Mouse (Mus musculus) kidney, embryonic 14.5 days (tissue): ENCODE measurements around the gene Pibf1. TPM values are rescaled to one million over a fixed set of nuclear protein-coding genes. Genes with fewer than 3 reads are reported as not detected.

Source experiments
- ATAC-seq: fragments of 200-750 bp; cut with Nextera tagmentation; 2 replicates; pipeline ENCODE4 v1.8.0; 2017; ENCODE audit warnings: moderate number of reproducible peaks, mild to moderate bottlenecking, moderate TSS enrichment, moderate library complexity; ENCODE audit not compliant: low FRiP score, low TSS enrichment
- H3K27ac ChIP-seq: fragments of 300-500 bp; sonication (generic); 2 replicates; pipeline ENCODE4 v1.5.1; 2014; ENCODE audit warnings: low read depth, mild to moderate bottlenecking, low read length, moderate library complexity, mixed read lengths
- H3K27me3 ChIP-seq: fragments of 300-500 bp; sonication (generic); 2 replicates; pipeline ENCODE4 v1.6.1; 2014; ENCODE audit warnings: mild to moderate bottlenecking, low read length; ENCODE audit not compliant: control insufficient read depth, insufficient read depth
- H3K36me3 ChIP-seq: fragments of 300-500 bp; sonication (generic); 2 replicates; pipeline ENCODE4 v1.6.1; 2014; ENCODE audit warnings: low read length, mixed read lengths; ENCODE audit not compliant: control insufficient read depth, insufficient read depth
- H3K4me1 ChIP-seq: fragments of 300-500 bp; sonication (generic); 2 replicates; pipeline ENCODE4 v1.6.1; 2014; ENCODE audit warnings: low read length, mixed read lengths; ENCODE audit not compliant: control insufficient read depth, insufficient read depth
- H3K4me2 ChIP-seq: fragments of 300-500 bp; sonication (generic); replicated peaks from 2 replicates; pipeline ENCODE4 v1.6.1; 2014; ENCODE audit warnings: low read depth, mild to moderate bottlenecking, low read length
- H3K4me3 ChIP-seq: fragments of 300-500 bp; sonication (generic); 2 replicates; pipeline ENCODE4 v1.5.1; 2014; ENCODE audit warnings: mild to moderate bottlenecking, low read length
- H3K9ac ChIP-seq: fragments of 300-500 bp; sonication (generic); 2 replicates; pipeline ENCODE4 v1.6.1; 2014; ENCODE audit warnings: low read depth, mild to moderate bottlenecking, low read length, moderate library complexity
- H3K9me3 ChIP-seq: fragments of 300-500 bp; sonication (generic); 2 replicates; pipeline ENCODE4 v1.6.1; 2016; ENCODE audit warnings: low read length; ENCODE audit not compliant: control insufficient read depth
- WGBS: fragments of 180-500 bp; shearing (Covaris S2); extraction: QIAGEN DNeasy Blood & Tissue Kit; methylation state at CpG from one replicate; pipeline ENCODE4 v1.1.7; 2014; 5-methylcytosine and 5-hydroxymethylcytosine counted together
- polyA plus RNA-seq: library from polyadenylated mRNA; unstranded; fragments of >200 nt; fragmentation: Nextera tagmentation; extraction: Ambion mirVana; gene quantifications from 2 replicates; pipeline ENCODE4 v1.2.1, GENCODE M21; 2014

The Pibf1 gene
- polyA plus RNA-seq, 1 experiment from 2014 or later, result 24.9 TPM

DNA sequence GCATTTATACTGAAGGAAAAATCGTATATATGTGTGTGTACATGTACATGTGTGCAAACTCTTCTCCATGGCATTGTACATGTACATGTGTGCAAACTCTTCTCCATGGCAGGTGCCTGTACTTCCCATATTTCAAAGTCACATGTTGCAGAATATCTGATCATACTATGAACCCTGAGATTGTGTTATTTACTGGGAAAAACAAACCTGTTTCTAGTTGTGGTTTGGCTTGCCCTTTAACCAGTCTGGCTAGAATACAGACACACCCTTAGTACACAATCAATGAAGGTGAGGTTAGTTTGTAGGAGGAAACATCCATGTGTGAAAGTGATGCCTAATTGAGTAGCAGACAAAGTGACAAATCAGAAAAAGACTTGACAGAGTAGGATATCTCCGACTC lies 29.8 kb downstream of the Pibf1 start:
- H3K9me3 ChIP-seq, result no peaks in the 10 kb centered on the region
- H3K4me2 ChIP-seq, result no peak overlapping the region
- ATAC-seq, result no peak
- 89% methylated on average over 2 of the region's 2 CpGs for WGBS
- no peak overlapping the region for H3K27ac ChIP-seq
- H3K4me1 ChIP-seq, result no peaks in the 10 kb centered on the region
- H3K4me3 ChIP-seq, result no peak overlapping the region
- H3K9ac ChIP-seq, result no peak overlapping the region
- no peaks in the 10 kb centered on the region for H3K27me3 ChIP-seq
- no peaks in the 10 kb centered on the region; the same call in 1 of the 2 replicates for H3K36me3 ChIP-seq

DNA sequence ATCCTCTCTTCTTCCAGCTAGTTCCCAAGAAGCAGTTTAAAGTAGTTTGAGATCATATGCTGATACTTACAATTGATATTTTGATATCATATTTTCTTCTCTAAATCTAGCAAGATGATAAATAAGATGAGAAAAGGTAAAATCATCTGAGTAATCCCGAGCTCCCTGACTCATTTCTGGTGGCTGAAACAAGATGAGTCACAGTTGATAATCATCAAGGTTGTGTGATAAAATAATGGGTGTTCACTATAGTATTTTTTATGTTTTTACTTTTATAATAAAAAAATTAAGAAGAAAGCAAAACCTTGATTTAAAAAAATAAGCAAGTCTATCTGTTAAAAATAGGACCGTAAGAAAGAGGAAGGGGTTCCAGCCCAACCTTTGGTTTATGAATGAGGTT lies 34.8 kb downstream of the Pibf1 start:
- no peaks in the 10 kb centered on the region for H3K9me3 ChIP-seq
- no peak overlapping the region for H3K4me2 ChIP-seq
- no peaks in the 10 kb centered on the region for H3K4me1 ChIP-seq
- H3K9ac ChIP-seq, result no peak overlapping the region
- H3K27ac ChIP-seq, result no peak overlapping the region
- H3K36me3 ChIP-seq, result peaks cover 17% of the 10 kb centered on the region; the same call in 1 of the 2 replicates
- no peak for ATAC-seq
- H3K4me3 ChIP-seq, result no peak overlapping the region
- H3K27me3 ChIP-seq, result no peaks in the 10 kb centered on the region
- 95% methylated on average over 2 of the region's 2 CpGs for WGBS

DNA sequence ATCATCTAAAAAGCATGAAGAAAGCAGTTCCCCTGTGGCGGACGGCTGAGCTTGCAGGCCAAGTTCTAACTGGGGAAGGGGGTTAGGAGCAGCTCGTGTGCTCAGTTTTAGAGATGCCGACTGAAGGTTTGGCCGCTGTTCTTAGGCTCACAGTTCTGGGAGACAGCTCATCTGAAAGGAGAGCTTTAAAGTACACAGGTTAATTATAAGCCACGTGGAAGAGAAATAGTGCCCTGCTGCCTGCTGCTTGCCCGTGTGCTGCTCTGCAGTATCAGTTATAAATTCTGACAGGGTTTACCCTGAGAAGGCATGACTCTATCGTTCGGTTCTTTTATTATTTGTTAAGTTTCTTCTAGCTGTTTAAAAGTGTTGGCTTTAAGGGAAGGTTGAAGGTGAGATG lies 36.5 kb downstream of the Pibf1 start:
- 85% methylated on average over 9 of the region's 9 CpGs for WGBS
- ATAC-seq, result no peak
- no peak overlapping the region for H3K27ac ChIP-seq
- peaks cover 17% of the 10 kb centered on the region; the same call in 1 of the 2 replicates for H3K36me3 ChIP-seq
- no peaks in the 10 kb centered on the region for H3K27me3 ChIP-seq
- H3K4me2 ChIP-seq, result no peak overlapping the region
- H3K4me1 ChIP-seq, result no peaks in the 10 kb centered on the region
- no peak overlapping the region for H3K9ac ChIP-seq
- H3K9me3 ChIP-seq, result no peaks in the 10 kb centered on the region
- H3K4me3 ChIP-seq, result no peak overlapping the region

DNA sequence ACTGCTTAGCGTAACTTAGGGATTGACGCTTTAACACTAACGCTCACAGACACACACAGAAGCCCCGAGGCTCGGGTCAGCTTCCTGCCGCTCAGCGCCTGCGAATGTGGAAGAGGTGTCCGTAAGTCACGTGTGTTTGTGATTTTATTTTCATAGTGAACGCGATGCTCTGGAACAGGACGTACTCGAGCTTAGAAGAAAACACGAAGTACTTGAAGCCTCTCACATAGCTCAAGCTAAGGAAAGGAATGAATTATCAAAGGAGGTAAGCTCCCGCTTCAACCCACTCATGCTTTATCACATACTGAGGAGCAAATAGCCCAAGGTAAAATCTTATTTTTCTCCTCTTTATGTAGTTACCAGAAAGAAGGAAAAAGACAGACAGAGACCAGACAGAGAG lies 37.1 kb downstream of the Pibf1 start:
- Histone ChIP-seq H3K9me3 (no peaks in the 10 kb centered on the region), H3K27ac (no peak overlapping the region), H3K9ac (no peak overlapping the region), H3K4me1 (no peaks in the 10 kb centered on the region), H3K36me3 (peaks cover 20% of the 10 kb centered on the region; the same call in 1 of the 2 replicates), H3K27me3 (no peaks in the 10 kb centered on the region), H3K4me2 (no peak overlapping the region), H3K4me3 (no peak overlapping the region)
- ATAC-seq, result no peak
- WGBS, result 88% methylated on average over 16 of the region's 16 CpGs

DNA sequence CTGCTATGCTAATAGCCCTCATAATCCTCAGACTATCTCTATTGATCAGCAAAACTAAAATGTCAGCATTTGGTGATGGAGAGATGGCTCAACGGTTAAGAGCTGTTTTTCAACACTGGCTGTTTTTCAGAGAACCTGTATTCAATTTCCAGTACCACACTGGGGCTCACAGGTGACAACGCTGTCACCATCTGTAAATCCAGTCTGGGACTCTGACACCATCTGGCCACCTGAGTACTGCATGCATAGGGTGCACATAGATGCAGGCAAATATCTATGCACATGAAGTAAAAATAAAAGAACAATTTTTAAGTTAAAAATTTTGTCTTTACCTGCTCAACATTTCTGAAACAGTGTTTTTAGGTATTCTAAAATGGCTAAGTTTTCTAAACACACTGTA lies 40.8 kb downstream of the Pibf1 start:
- peaks cover 23% of the 10 kb centered on the region; the same call in 1 of the 2 replicates for H3K36me3 ChIP-seq
- no peaks in the 10 kb centered on the region for H3K27me3 ChIP-seq
- no peak overlapping the region for H3K27ac ChIP-seq
- no peak overlapping the region for H3K9ac ChIP-seq
- H3K9me3 ChIP-seq, result no peaks in the 10 kb centered on the region
- H3K4me1 ChIP-seq, result no peaks in the 10 kb centered on the region
- no peak for ATAC-seq
- H3K4me3 ChIP-seq, result no peak overlapping the region
- WGBS, result 96% methylated on average over 2 of the region's 2 CpGs
- no peak overlapping the region for H3K4me2 ChIP-seq

DNA sequence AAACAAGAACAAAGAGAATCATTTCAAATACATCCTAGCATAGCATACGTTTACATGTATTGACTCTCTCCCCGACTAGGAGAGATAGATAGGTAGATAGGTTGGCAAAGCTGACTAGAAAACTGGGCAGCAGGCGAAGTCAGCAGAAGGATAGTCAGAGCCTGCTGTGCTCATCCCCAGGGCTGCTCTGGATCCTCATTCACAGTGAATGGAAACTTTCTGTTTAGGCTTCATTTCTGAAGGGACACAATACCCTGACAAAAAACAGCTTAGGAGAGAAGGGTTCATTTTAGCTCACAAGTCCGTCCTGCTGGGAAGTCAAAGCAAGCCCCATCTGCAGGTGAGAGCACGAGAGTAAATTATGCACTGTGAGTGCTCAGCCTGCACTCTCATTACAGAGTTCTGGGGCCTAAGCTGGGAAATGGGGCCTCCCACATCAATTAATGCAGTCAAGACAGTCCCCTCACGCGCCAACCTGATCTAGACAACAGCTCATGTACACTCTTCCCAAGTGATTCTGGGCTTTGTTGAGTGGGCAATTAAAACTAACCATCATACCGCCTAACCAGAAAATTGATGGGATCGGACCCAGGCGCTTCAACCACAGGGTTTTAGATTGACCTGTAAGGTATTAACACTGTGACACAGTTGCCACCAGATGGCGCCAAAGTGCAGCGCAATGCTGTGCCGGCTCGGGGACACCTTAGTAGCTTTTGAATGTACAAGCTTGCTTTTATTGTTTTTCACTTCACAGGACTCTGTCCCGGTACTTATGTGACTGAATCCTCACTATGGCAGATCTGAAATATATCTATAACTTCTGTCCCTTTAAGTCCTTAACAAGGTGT lies 42.8 kb downstream of the Pibf1 start:
- no peak overlapping the region for H3K4me3 ChIP-seq
- H3K9me3 ChIP-seq, result no peaks in the 10 kb centered on the region
- H3K4me1 ChIP-seq, result no peaks in the 10 kb centered on the region
- no peak overlapping the region for H3K9ac ChIP-seq
- peaks cover 13% of the 10 kb centered on the region; the same call in 1 of the 2 replicates for H3K36me3 ChIP-seq
- no peaks in the 10 kb centered on the region for H3K27me3 ChIP-seq
- 22% methylated on average over 15 of the region's 15 CpGs for WGBS
- peak; percentile 91 for ATAC-seq
- no peak overlapping the region for H3K4me2 ChIP-seq
- no peak overlapping the region for H3K27ac ChIP-seq

DNA sequence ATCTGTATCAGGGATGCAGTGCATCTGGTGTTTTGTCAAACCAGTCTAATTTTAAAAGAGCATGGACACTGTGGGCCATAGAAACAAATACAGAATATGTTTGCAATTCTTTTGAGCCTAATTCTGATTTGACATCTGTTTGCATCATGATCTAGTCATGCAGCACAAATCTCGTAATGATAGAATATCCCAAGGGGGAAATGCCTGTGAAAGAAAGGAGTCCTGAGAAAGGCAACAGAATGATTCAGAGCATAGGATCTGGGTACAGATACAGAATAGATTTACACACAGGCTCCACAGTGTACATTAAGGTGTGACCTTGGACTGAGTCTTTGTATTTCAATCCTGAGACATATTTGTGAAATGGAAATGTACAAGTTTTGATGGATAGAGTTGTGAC lies 47.6 kb downstream of the Pibf1 start:
- Histone ChIP-seq H3K27ac (no peak overlapping the region), H3K9me3 (no peaks in the 10 kb centered on the region), H3K9ac (no peak overlapping the region), H3K27me3 (no peaks in the 10 kb centered on the region), H3K36me3 (peaks cover 8% of the 10 kb centered on the region; the same call in 1 of the 2 replicates), H3K4me2 (no peak overlapping the region), H3K4me3 (no peak overlapping the region), H3K4me1 (no peaks in the 10 kb centered on the region)
- no peak for ATAC-seq
- 82% methylated on average over 1 of the region's 1 CpGs for WGBS

DNA sequence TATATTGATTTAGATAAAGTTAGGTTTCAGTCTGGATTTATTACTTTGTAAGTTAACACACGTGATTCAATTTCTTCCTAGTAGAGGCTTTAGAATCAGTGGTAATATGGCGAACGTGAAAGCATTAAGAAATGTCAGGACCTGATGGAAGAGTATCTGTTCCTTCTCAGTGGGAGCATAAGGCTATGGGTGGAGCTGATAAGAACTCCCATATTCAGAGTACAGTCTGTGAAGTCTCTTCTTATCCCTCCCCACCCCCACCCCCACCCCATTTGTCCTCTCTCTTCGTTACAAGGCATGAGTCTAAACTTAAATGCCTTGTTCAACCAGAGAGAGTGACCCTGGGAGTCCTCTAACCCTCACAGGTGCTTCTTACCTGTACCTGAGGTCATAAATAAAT lies 53.5 kb downstream of the Pibf1 start:
- no peak overlapping the region for H3K4me2 ChIP-seq
- H3K27me3 ChIP-seq, result no peaks in the 10 kb centered on the region
- no peak overlapping the region for H3K27ac ChIP-seq
- no peak for ATAC-seq
- no peak overlapping the region for H3K9ac ChIP-seq
- no peaks in the 10 kb centered on the region for H3K9me3 ChIP-seq
- no peak overlapping the region for H3K4me3 ChIP-seq
- 94% methylated on average over 4 of the region's 4 CpGs for WGBS
- no peaks in the 10 kb centered on the region for H3K4me1 ChIP-seq
- peaks cover 12% of the 10 kb centered on the region; the same call in 1 of the 2 replicates for H3K36me3 ChIP-seq

DNA sequence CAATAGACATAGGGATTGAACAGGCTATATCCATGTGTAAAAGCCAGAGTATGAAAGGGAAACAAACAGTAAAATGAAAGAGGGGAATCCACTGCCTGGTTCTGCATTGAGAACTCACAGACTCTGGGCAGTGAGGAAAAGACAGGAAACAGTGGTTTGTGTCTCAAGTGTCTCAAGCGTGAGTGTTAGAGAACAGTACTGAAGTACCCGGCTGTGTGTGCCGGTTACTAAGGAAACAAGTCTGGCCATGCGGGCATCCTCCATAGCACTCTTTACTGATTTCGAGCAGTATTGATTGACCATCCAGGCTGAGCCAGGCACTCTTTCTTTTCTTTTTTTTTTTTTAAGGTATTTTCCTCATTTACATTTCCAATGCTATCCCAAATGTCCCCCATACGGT lies 60.7 kb downstream of the Pibf1 start:
- WGBS, result 88% methylated on average over 6 of the region's 6 CpGs
- peaks cover 12% of the 10 kb centered on the region; the same call in 1 of the 2 replicates for H3K36me3 ChIP-seq
- ATAC-seq, result no peak

More for the DNA sequence above, 60.7 kb downstream of the Pibf1 start:
- no peaks in the 10 kb centered on the region for H3K4me1 ChIP-seq
- no peak overlapping the region for H3K27ac ChIP-seq
- no peaks in the 10 kb centered on the region for H3K9me3 ChIP-seq
- no peak overlapping the region for H3K4me3 ChIP-seq
- no peak overlapping the region for H3K9ac ChIP-seq
- no peaks in the 10 kb centered on the region for H3K27me3 ChIP-seq
- no peak overlapping the region for H3K4me2 ChIP-seq
